Mouse (Mus musculus) liver, embryonic 14.5 days (tissue): ENCODE results near the gene Fgr.

Experiments used
- CTCF ChIP-seq: IDR thresholded peaks from 2 replicates; pipeline ENCODE4 v1.5.1; 2016; ENCODE audit warnings: antibody characterized with exemption, low read depth, control low read depth
- EP300 ChIP-seq: IDR thresholded peaks from 2 replicates; pipeline ENCODE4 v1.6.1; 2016; ENCODE audit warnings: antibody characterized with exemption, low read depth

DNA sequence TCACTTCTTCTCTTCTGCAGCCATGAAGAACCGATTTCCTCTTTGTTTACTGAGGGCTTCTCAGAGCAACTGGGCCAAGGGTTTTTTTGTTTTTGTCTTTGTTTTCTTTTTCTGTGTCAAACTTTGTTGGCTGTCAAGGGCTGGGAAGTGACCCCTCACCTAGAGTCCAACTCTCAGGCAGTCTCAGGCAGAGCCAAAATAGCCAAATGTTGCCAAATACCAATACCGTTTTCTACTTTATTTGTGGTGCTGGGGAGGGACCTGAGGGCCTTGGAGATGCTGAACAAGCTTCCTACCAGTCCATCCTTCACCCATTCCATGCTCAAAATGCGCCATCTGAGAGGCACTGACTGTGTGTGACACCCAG, 14.2 kb upstream of the Fgr start:
- TF ChIP-seq CTCF (no peak), EP300 (no peak)
